Mouse (Mus musculus) v-Abl transformed pro-B cells (cell line): Measurements from ENCODE around the gene Fam102a.

ENCODE experiments used
- in situ Hi-C, 2 experiments: fragments of 400-800 bp; cut with MboI; formaldehyde crosslinking; loops; one replicate each; pipeline ENCODE4 v1.15.1; 2025; ENCODE audit not compliant: unreplicated experiment in 2 of 2

Gene Fam102a

DNA sequence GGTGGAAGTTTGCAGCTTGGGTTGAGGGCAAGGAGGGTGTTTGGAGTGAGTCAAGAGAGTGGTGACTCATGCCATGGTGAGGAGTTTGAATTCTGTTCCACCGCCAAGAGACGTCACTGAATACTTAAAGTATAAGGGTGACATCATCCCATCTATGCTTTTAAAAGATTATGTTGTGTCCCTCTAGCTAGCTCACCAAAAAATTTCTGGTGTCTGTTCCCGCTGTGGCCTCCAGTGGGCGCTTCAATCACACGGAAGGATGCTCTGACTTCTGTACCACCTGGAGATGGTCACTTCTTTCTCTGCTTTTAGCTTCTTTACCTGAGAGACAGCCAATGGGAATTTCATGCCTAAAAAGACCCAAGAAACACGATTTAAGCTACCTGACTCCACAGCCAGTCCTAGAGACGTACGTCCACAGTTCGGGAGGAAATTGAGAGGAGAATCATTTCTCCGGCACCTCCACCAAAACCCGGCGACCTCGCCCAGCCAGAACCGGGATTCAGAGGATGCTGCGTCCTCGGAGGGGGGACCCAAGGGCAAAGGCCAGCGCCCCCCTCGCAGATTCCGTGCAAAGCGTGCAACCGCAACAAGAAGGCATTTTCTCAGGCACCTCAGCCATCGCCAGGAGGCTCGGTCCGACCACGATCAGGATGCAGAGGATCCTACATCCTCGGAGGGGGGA is 39.9 kb downstream of the Fam102a start:
- in situ Hi-C loops, result loop anchor here in 1 of 2 experiments (25.0 kb wide), 1 partner anchor 112 kb away; no protein-coding TSS in a partner anchor

DNA sequence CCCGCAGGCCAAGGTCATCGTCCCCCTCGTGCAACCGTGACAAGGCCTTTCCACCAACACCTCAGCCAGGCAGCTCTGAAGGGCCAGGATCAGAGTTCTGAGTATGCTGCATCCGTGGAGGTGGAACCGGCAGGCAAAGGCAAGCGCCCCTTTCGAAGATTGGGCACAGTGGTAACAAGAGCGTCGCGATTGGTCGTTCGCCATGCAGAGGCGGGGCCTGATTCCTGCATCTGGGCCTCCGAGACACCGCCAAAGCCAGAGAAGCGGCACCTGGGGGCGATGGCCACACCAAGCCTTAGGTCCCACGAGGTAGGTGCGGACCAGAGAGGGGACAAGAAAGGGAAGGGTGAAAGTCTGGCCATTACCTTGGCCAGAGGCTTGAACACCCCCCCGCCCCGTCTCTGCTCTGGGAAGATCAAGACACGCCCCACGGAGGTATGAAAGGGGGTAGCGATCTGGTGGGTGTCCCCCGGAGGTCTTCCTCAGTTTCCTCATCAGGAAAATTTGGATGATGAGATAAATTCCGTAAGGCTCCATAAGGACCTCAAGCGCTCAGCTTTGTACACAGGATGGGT is 40.5 kb downstream of the Fam102a start, which contains the start of gene 9430097D07Rik:
Gene 9430097D07Rik, minus strand, starts transcription at position 99 of the 575 bp plus-strand sequence.
- in situ Hi-C loops, result loop anchor here in 1 of 2 experiments (25.0 kb wide), 1 partner anchor 112 kb away; no protein-coding TSS in a partner anchor

GRCm38 (mm10) chr2:32576532-32576931 is 41.4 kb downstream of the Fam102a start:
- in situ Hi-C loops, result loop anchor here in 1 of 2 experiments (25.0 kb wide), 1 partner anchor 111 kb away; no protein-coding TSS in a partner anchor

DNA sequence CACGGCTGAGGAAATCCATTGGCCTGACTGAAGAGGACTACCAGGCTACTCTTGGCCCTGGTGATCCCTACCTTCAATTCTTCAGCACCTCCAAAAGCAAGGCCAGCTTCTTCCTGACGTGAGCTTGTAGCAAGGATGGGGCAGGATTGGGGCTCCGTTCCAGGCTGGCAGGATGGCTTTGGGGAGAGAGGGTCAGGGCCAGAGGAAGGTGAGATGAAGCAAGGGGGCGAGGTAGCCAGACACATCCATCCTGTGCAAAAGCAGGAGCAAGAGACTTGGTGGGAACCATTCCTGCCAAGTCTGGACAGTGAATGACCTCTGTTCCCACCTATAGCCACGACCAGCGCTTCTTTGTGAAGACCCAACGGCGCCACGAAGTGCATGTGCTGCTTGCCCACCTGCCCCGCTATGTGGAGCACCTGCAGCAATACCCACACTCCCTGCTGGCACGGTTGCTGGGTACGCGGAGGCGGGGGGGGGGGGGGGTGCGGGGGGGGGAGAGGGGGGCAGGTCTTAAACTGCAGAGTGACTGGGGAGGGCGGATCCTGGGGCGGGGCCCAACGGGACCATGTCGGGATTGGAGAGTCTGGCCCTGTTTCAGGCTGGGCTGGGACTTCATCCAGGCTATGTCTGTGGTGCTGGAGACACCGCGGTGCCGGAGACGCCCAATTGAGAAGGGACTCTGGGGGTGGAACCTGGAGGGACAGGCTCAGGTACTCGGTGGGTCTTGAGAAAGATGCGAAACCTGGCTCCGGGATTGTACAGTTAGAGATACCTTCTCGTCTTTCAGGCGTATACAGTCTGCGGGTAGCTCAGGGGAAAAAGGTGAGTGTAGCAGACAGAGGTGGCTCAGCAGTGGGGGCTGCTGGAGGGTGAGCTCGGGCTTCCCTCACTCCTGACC is 43.3 kb downstream of the Fam102a start:
- in situ Hi-C loops, result loop anchor here in 1 of 2 experiments (25.0 kb wide), 1 partner anchor 109 kb away; no protein-coding TSS in a partner anchor

GRCm38 (mm10) chr2:32581450-32582095 is 46.4 kb downstream of the Fam102a start:
- in situ Hi-C loops, result loop anchor here in 1 of 2 experiments (25.0 kb wide), 1 partner anchor 106 kb away; no protein-coding TSS in a partner anchor

DNA sequence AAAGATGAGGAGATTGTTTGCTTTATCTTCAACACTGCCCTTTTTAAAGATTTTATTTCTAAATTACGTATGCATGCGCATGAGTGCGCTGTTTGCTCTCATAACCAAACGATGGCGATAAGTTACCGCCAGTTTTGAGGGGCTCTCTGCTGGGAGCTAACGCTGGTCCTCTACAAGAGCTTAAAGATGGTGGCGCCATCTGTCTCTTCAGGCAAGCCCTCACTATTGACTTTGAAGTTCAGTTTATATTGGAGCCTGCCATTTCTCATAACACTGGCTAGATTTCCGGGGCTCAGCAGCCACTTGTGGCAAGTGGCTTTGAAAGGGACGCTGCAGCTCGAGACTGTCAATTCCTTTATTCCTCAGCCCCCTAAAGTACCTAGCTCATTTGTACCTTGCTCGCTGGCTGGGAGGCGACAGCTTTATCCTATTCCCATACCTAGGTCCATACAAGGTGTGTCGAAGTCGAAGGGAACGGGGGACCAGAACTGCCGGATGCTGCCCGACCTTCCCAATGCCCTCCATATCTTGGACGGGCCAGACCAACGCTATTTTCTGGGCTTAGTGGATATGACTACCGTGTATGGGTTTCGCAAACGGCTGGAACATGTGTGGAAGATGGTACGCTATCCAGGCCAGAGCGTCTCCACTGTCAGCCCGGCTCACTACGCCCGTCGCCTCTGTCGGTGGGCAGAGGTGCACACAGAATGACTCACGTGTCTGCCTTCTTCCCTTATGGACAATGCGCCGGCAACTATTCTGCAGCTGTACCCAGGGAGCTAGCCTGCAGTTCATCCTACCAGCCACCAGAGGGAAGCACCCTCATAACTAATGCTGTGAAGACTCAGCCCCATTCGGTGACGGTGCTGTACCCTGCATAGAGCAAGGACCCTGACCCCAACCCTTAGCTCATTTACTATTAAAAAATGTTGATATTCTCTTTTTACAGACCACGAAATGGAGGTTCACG is 48.0 kb downstream of the Fam102a start:
- in situ Hi-C loops, result loop anchor here in 1 of 2 experiments (25.0 kb wide), 1 partner anchor 104 kb away; no protein-coding TSS in a partner anchor

DNA sequence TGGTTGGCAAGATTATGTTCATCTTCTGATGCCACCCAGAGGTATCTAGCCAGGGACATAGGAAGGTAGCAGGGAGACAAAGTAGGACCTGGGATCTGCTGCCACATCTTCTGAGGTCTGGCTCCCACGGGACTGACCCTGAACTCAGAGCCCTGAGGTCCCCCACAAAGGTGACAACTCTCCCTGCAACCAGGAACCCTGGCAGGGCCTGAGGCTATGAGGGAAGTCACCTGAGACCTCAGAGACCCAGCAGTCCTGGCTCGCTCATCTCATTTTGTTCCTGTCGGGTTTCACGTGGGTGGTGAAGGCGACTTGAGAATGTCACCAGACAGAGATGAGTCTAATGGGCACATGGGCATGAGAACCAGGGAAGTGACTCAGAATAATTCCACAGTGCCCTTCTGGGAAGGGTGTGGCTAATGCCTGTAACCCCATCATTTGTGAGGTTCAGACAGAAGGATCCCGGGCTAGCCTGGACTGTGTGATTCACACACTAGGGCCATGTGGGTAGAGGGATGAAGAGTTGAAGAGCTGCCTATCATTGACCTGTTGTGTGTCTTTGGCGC is 50.1 kb downstream of the Fam102a start:
- in situ Hi-C loops, result loop anchor here in 1 of 2 experiments (25.0 kb wide), 1 partner anchor 102 kb away; no protein-coding TSS in a partner anchor

GRCm38 (mm10) chr2:32586871-32587351 is 51.8 kb downstream of the Fam102a start, which contains the start of gene St6galnac4:
St6galnac4 (plus strand) TSS chr2:32587095.
- in situ Hi-C loops, result loop anchor here in 1 of 2 experiments (25.0 kb wide), 1 partner anchor 100 kb away; no protein-coding TSS in a partner anchor

GRCm38 (mm10) chr2:32587731-32588321 is 52.7 kb downstream of the Fam102a start:
- in situ Hi-C loops, result loop anchor here in 1 of 2 experiments (25.0 kb wide), 1 partner anchor 99 kb away; no protein-coding TSS in a partner anchor

- in situ Hi-C loops, result loop anchor here in 1 of 2 experiments (25.0 kb wide), 1 partner anchor 98 kb away; no protein-coding TSS in a partner anchor
These were observed 54.2 kb downstream of the Fam102a start for GRCm38 (mm10) chr2:32589213-32589795.

GRCm38 (mm10) chr2:32590224-32590623 is 55.1 kb downstream of the Fam102a start:
- in situ Hi-C loops, result loop anchor here in 1 of 2 experiments (25.0 kb wide), 1 partner anchor 97 kb away; no protein-coding TSS in a partner anchor

DNA sequence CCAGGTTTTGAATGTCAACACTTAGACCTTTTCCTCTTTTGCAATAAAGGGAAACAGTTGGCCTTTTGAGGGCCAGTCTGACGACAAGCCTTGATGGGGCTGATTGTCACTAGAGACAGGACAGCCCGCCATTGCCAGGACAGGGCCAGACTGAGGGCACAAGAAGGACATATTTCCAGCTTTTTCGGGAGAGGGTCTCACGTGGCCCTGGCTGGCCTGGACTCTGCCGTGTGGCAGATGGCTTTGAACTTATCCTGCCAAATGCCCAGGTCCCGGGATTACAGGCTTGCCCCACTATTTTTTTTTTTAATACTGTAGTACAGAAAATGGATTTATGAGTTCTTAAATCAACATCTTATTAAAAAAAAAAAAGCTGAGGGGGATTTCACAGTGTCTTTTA is 56.1 kb downstream of the Fam102a start:
- in situ Hi-C loops, result loop anchor here in 1 of 2 experiments (25.0 kb wide), 1 partner anchor 96 kb away; no protein-coding TSS in a partner anchor

- in situ Hi-C loops, result loop anchor here in 1 of 2 experiments (25.0 kb wide), 1 partner anchor 91 kb away; no protein-coding TSS in a partner anchor
These were observed 61.6 kb downstream of the Fam102a start for GRCm38 (mm10) chr2:32596725-32597124.

GRCm38 (mm10) chr2:32597248-32597647 is 62.1 kb downstream of the Fam102a start:
- in situ Hi-C loops, result loop anchor here in 1 of 2 experiments (25.0 kb wide), 1 partner anchor 90 kb away; no protein-coding TSS in a partner anchor

GRCm38 (mm10) chr2:32597699-32598098 is 62.6 kb downstream of the Fam102a start:
- in situ Hi-C loops, result loop anchor here in 1 of 2 experiments (25.0 kb wide), 1 partner anchor 90 kb away; no protein-coding TSS in a partner anchor

- in situ Hi-C loops, result loop anchor here in 1 of 2 experiments (25.0 kb wide), 1 partner anchor 89 kb away; no protein-coding TSS in a partner anchor
These were observed 63.4 kb downstream of the Fam102a start for GRCm38 (mm10) chr2:32598506-32598905.

- in situ Hi-C loops, result loop anchor here in 1 of 2 experiments (25.0 kb wide), 1 partner anchor 88 kb away; no protein-coding TSS in a partner anchor
These were observed 64.3 kb downstream of the Fam102a start, which contains the start of gene St6galnac6 for GRCm38 (mm10) chr2:32599409-32599808. St6galnac6 (plus strand) TSS chr2:32599709.
